Comparison of ENCODE assay signal across 9 mouse cellular contexts in the genomic region with DNA sequence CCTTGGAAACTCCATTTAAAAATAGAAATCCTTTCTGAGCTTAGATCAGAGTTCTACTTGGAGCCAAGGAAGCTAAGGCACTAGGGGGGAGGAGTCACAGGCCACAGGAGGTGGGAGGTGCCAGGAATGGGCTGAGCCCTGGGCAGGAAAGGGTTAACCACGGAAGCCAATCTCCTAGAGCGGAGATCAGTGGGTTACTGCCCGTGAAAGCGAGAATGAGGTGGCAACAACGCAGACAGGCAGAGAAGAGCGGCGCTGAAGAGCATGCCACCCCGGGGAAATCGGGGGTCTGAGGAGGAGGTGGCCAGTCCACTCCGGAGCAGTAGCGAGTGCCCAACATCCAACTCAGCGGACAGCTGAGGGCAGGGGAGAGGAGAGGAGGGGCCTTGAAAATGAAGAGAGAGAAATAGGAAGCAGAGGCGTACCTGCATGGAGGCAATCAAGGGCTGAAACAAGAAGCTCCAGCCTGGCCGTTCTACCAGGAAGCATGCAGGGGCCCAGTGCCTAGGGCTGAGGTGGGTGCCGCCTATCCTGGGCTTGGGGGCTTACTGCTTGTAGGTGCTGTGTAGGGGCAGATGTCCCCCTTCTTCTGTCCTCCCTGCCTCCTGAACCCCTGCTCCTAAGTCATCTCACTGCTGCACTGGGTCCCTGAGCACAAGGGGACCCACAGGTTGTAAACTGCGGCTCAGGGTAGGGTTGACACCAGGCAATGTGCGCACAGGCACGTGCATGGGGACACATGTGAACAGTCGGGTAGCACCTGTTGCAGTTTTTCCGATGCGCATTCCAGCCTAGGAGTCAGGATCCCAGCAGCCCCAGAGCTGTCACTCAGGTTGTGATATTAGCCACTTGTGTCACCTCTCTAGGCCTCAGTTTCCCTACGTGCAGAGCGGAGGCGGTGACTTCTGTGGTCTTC. TPM values are rescaled to one million over a fixed set of nuclear protein-coding genes. Genes with fewer than 3 reads are reported as not detected.
DNase-seq lines count a peak whose midpoint lies in the region; ATAC-seq and TF ChIP-seq lines count a peak whose summit lies in the region.
"Had no signal": no experiment of that assay in that cellular context is flagged by ENCODE, and none has a peak within 500 bp of the region (broad histone marks: within the 10 kb centered on the region; RNA-seq: fewer than 3 reads in every experiment).

No protein-coding gene starts in this region.

- peaks cover 5% of the 10 kb centered on the region; the same call in 1 of the 2 replicates for H3K36me3 ChIP-seq in heart, postnatal 0 days (replicated peaks; ENCODE audit: control insufficient read depth, insufficient read depth, low read length)
- H3K36me3 ChIP-seq in intestine, embryonic 16.5 days (ENCODE audit: control insufficient read depth, insufficient read depth, low read length): 0 out of 2 replicates have a peak, but pooled peaks cover 3% of the 10 kb centered on the region
- no peaks in the 10 kb centered on the region for H3K36me3 ChIP-seq in midbrain, embryonic 11.5 days (ENCODE audit: control insufficient read depth, insufficient read depth, low read length)

- H3K4me1 ChIP-seq in heart, postnatal 0 days (ENCODE audit: control insufficient read depth, insufficient read depth): 0 out of 2 replicates have a peak, but pooled peaks cover 5% of the 10 kb centered on the region
- H3K4me1 ChIP-seq in intestine, embryonic 16.5 days (ENCODE audit: control insufficient read depth, insufficient read depth, low read length): peaks cover 35% of the 10 kb centered on the region
- peaks cover 3% of the 10 kb centered on the region for H3K4me1 ChIP-seq in midbrain, embryonic 11.5 days (ENCODE audit: control insufficient read depth, insufficient read depth, low read length)

- WGBS in heart, postnatal 0 days: 20% methylated on average over 24 of the region's 24 CpGs
- 15% methylated on average over 24 of the region's 24 CpGs for WGBS in intestine, embryonic 16.5 days
- 25% methylated on average over 24 of the region's 24 CpGs for WGBS in midbrain, embryonic 11.5 days

- no peaks in the 10 kb centered on the region for H3K9me3 ChIP-seq in heart, postnatal 0 days (replicated peaks; ENCODE audit: control insufficient read depth, low read length)
- H3K9me3 ChIP-seq in intestine, embryonic 16.5 days (ENCODE audit: control insufficient read depth, low read length): no peaks in the 10 kb centered on the region
- no peaks in the 10 kb centered on the region for H3K9me3 ChIP-seq in midbrain, embryonic 11.5 days (ENCODE audit: control insufficient read depth, low read length)

- H3K4me2 ChIP-seq in heart, postnatal 0 days (ENCODE audit: low read depth, low read length): peak overlapping the region; percentile 20
- peak overlapping the region; percentile 96 for H3K4me2 ChIP-seq in intestine, embryonic 16.5 days (ENCODE audit: low read depth, low read length)
- peak overlapping the region; percentile 34; the same call in 1 of the 2 replicates for H3K4me2 ChIP-seq in midbrain, embryonic 11.5 days

- ATAC-seq in heart, postnatal 0 days (ENCODE audit: insufficient read depth, low read depth): no peak
- peak; percentile 19 for ATAC-seq in intestine, embryonic 16.5 days
- no peak for ATAC-seq in midbrain, embryonic 11.5 days (ENCODE audit: low FRiP score)

- TF ChIP-seq EP300 in heart, postnatal 0 days (IDR thresholded peaks at IDR 0.05; ENCODE audit: low read depth): no peak

- DNase-seq in heart, postnatal 0 days (ENCODE audit: low spot score): no peak
- DNase-seq in heart, adult 18-20 months: no peak
- DNase-seq in embryo, embryonic 10.5 days (ENCODE audit: low spot score): peak; percentile 52
- DNase-seq in midbrain, embryonic 11.5 days (ENCODE audit: low spot score, missing footprints): peak; percentile 90
- no peak for DNase-seq in urinary bladder, postnatal 14 days (ENCODE audit: low spot score)
- no peak for DNase-seq in ovary, postnatal 14 days (ENCODE audit: low spot score)
- no peak for DNase-seq in frontal cortex, postnatal 36 days (ENCODE audit: low spot score in 2 of 2)

- 0 out of 2 replicates have a peak overlapping the region, but pooled peaks have one; percentile 4 for H3K4me3 ChIP-seq in heart, postnatal 0 days (ENCODE audit: low read depth, low read length)
- H3K4me3 ChIP-seq in intestine, embryonic 16.5 days (ENCODE audit: low read length): peak overlapping the region; percentile 62
- peak overlapping the region; percentile 13; the same call in 1 of the 2 replicates for H3K4me3 ChIP-seq in midbrain, embryonic 11.5 days (ENCODE audit: low read depth, low read length)

- H3K9ac ChIP-seq in heart, postnatal 0 days (replicated peaks; ENCODE audit: low read depth, low read length): no peak overlapping the region
- H3K9ac ChIP-seq in intestine, embryonic 16.5 days (ENCODE audit: low read depth, low read length): peak overlapping the region; percentile 68
- H3K9ac ChIP-seq in midbrain, embryonic 11.5 days (ENCODE audit: low read length): no peak overlapping the region

- H3K27ac ChIP-seq in heart, postnatal 0 days (ENCODE audit: low read depth): no peak overlapping the region
- H3K27ac ChIP-seq in intestine, embryonic 16.5 days (ENCODE audit: low read length): peak overlapping the region; percentile 86
- H3K27ac ChIP-seq in midbrain, embryonic 11.5 days (ENCODE audit: low read depth, low read length): no peak overlapping the region

- TF ChIP-seq CTCF in heart, postnatal 0 days (IDR thresholded peaks at IDR 0.05; ENCODE audit: low read depth): no peak

- peaks cover 56% of the 10 kb centered on the region for H3K27me3 ChIP-seq in heart, postnatal 0 days (ENCODE audit: control insufficient read depth, insufficient read depth, low read length)
- peaks cover 15% of the 10 kb centered on the region for H3K27me3 ChIP-seq in intestine, embryonic 16.5 days (replicated peaks; ENCODE audit: control insufficient read depth, insufficient read depth, low read length)
- peaks cover 39% of the 10 kb centered on the region for H3K27me3 ChIP-seq in midbrain, embryonic 11.5 days (ENCODE audit: control insufficient read depth, insufficient read depth, low read length)

RNA-seq across cellular contexts. Expression of a gene that starts 0.9 kb away (rescaled TPM):
- total RNA-seq in heart, postnatal 0 days (2014; rRNA removed; ENCODE audit: low replicate concordance): not detected in 2 replicates
- polyA plus RNA-seq in heart, postnatal 0 days (2015; fragmentation: Nextera tagmentation; extraction: Ambion mirVana): not detected in 2 replicates
- not detected for total RNA-seq in heart, adult 18-20 months (2021)
- polyA plus RNA-seq in intestine, embryonic 16.5 days (2015; fragmentation: Nextera tagmentation; extraction: Ambion mirVana): 1.8 and 2.3 TPM in 2 replicates
- not detected in 2 replicates for polyA plus RNA-seq in midbrain, embryonic 11.5 days (2014; fragmentation: Nextera tagmentation; extraction: Ambion mirVana)
- total RNA-seq: neutrophil, adult 5-6 weeks had no signal

RNA-seq across cellular contexts. Expression of a gene that starts 12.5 kb away (rescaled TPM):
- total RNA-seq in heart, postnatal 0 days (2014; rRNA removed; ENCODE audit: low replicate concordance): 318 and 358 TPM in 2 replicates
- polyA plus RNA-seq in heart, postnatal 0 days (2015; fragmentation: Nextera tagmentation; extraction: Ambion mirVana): 210 and 229 TPM in 2 replicates
- 10 to 100 TPM; 62.5 to 70.0 TPM for total RNA-seq in heart, adult 18-20 months (2021)
- polyA plus RNA-seq in intestine, embryonic 16.5 days (2015; fragmentation: Nextera tagmentation; extraction: Ambion mirVana): 438 and 456 TPM in 2 replicates
- polyA plus RNA-seq in midbrain, embryonic 11.5 days (2014; fragmentation: Nextera tagmentation; extraction: Ambion mirVana): 355 and 376 TPM in 2 replicates

RNA-seq across cellular contexts. Expression of a gene that starts 21.9 kb away (rescaled TPM):
- total RNA-seq in heart, postnatal 0 days (2014; rRNA removed; ENCODE audit: low replicate concordance): 20.9 and 27.1 TPM in 2 replicates
- 14.1 and 15.6 TPM in 2 replicates for polyA plus RNA-seq in heart, postnatal 0 days (2015; fragmentation: Nextera tagmentation; extraction: Ambion mirVana)
- 1 to 10 TPM; 7.2 to 8.6 TPM for total RNA-seq in heart, adult 18-20 months (2021)
- 56.4 and 57.5 TPM in 2 replicates for polyA plus RNA-seq in intestine, embryonic 16.5 days (2015; fragmentation: Nextera tagmentation; extraction: Ambion mirVana)
- polyA plus RNA-seq in midbrain, embryonic 11.5 days (2014; fragmentation: Nextera tagmentation; extraction: Ambion mirVana): 52.7 and 53.5 TPM in 2 replicates

RNA-seq across cellular contexts. Expression of a gene that starts 34.2 kb away (rescaled TPM):
- 183 and 210 TPM in 2 replicates for total RNA-seq in heart, postnatal 0 days (2014; rRNA removed; ENCODE audit: low replicate concordance)
- polyA plus RNA-seq in heart, postnatal 0 days (2015; fragmentation: Nextera tagmentation; extraction: Ambion mirVana): 114 and 123 TPM in 2 replicates
- total RNA-seq in heart, adult 18-20 months (2021): 10 to 100 TPM; 70.4 to 73.8 TPM
- polyA plus RNA-seq in intestine, embryonic 16.5 days (2015; fragmentation: Nextera tagmentation; extraction: Ambion mirVana): 221 and 238 TPM in 2 replicates
- polyA plus RNA-seq in midbrain, embryonic 11.5 days (2014; fragmentation: Nextera tagmentation; extraction: Ambion mirVana): 242 and 251 TPM in 2 replicates

Comparison
In these comparisons a context has a peak if more than half of its experiments do, and no peak if none do; other contexts are left out.
1. DNase-seq: peak in embryo, embryonic 10.5 days (single experiment) and midbrain, embryonic 11.5 days (single experiment); none in heart, postnatal 0 days (single experiment), heart, adult 18-20 months (0 of 2), urinary bladder, postnatal 14 days (single experiment), ovary, postnatal 14 days (single experiment) and frontal cortex, postnatal 36 days (0 of 2).
2. H3K4me2 ChIP-seq: peak in every context shown above with its lines; median percentile 96 in intestine, embryonic 16.5 days; 34 in midbrain, embryonic 11.5 days; 20 in heart, postnatal 0 days.
3. H3K4me3 ChIP-seq: peak in every context shown above with its lines; median percentile 62 in intestine, embryonic 16.5 days; 13 in midbrain, embryonic 11.5 days; 4 in heart, postnatal 0 days.